Mouse (Mus musculus) heart, embryonic 11.5 days (tissue): ENCODE measurements around the gene Banf2. TPM values are rescaled to one million over a fixed set of nuclear protein-coding genes. Genes with fewer than 3 reads are reported as not detected.
A peak's percentile ranks its signal among the peaks of the same experiment; 100 is the strongest.

Source experiments
- ATAC-seq: fragments of 200-750 bp; cut with Nextera tagmentation; replicated peaks from 2 replicates; pipeline ENCODE4 v1.8.0; 2017; ENCODE audit warnings: moderate library complexity; ENCODE audit not compliant: insufficient number of reproducible peaks, low FRiP score, low TSS enrichment
- H3K27ac ChIP-seq: fragments of 300-500 bp; sonication (generic); 2 replicates; pipeline ENCODE4 v1.5.1; 2014; ENCODE audit warnings: mild to moderate bottlenecking, low read depth, low read length
- H3K27me3 ChIP-seq: fragments of 300-500 bp; sonication (generic); 2 replicates; pipeline ENCODE4 v1.6.1; 2014; ENCODE audit warnings: mild to moderate bottlenecking, low read length, mixed read lengths; ENCODE audit not compliant: control insufficient read depth, insufficient read depth
- H3K36me3 ChIP-seq: fragments of 300-500 bp; sonication (generic); 2 replicates; pipeline ENCODE4 v1.6.1; 2014; ENCODE audit warnings: mild to moderate bottlenecking, low read length, moderate library complexity, mixed read lengths; ENCODE audit not compliant: control insufficient read depth, insufficient read depth
- H3K4me1 ChIP-seq: fragments of 300-500 bp; sonication (generic); 2 replicates; pipeline ENCODE4 v1.6.1; 2014; ENCODE audit warnings: low read length; ENCODE audit not compliant: control insufficient read depth, insufficient read depth
- H3K4me2 ChIP-seq: fragments of 300-500 bp; sonication (generic); 2 replicates; pipeline ENCODE4 v1.6.1; 2014; ENCODE audit warnings: mild to moderate bottlenecking, moderate library complexity
- H3K4me3 ChIP-seq: fragments of 300-500 bp; sonication (generic); 2 replicates; pipeline ENCODE4 v1.5.1; 2014; ENCODE audit warnings: low read depth, low read length
- H3K9ac ChIP-seq: fragments of 300-500 bp; sonication (generic); 2 replicates; pipeline ENCODE4 v1.6.1; 2014; ENCODE audit warnings: mild to moderate bottlenecking, low read depth, low read length, moderate library complexity
- H3K9me3 ChIP-seq: fragments of 300-500 bp; sonication (generic); replicated peaks from 2 replicates; pipeline ENCODE4 v1.6.1; 2016; ENCODE audit warnings: low read length; ENCODE audit not compliant: control insufficient read depth
- WGBS: fragments of 180-500 bp; shearing (Covaris S2); extraction: QIAGEN DNeasy Blood & Tissue Kit; methylation state at CpG from one replicate; pipeline ENCODE4 v1.1.7; 2014; ENCODE audit not compliant: insufficient replicate concordance; 5-methylcytosine and 5-hydroxymethylcytosine counted together
- polyA plus RNA-seq: library from polyadenylated mRNA; unstranded; fragments of >200 nt; fragmentation: Nextera tagmentation; extraction: Ambion mirVana; gene quantifications from 2 replicates; pipeline ENCODE4 v1.2.1, GENCODE M21; 2014

The Banf2 gene
- polyA plus RNA-seq, 1 experiment from 2014 or later, result not detected

DNA sequence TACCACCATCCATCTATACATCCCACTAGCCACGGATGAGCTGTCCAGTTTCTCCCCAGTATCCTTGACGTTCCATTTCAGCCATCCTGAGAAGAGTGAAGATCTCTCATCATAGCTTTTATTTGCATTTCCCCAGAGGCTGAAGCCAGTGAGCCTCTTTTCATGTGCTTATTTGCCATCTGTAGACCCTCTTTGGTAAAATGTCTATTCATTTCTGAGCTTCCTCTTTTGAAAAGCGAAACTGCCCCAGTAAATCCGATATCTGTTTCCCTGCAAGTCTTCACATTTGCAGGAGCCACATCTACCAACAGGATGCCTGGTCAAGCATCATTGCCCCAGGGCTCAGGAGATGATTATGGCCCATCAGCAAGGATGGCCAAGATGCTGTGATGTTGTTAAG, 59.9 kb downstream of the Banf2 start:
- no peak overlapping the region for H3K9ac ChIP-seq
- H3K4me1 ChIP-seq, result no peaks in the 10 kb centered on the region
- peaks cover 13% of the 10 kb centered on the region for H3K27me3 ChIP-seq
- 77% methylated on average over 4 of the region's 4 CpGs for WGBS
- H3K36me3 ChIP-seq, result no peaks in the 10 kb centered on the region
- H3K9me3 ChIP-seq, result no peaks in the 10 kb centered on the region
- H3K27ac ChIP-seq, result no peak overlapping the region
- H3K4me3 ChIP-seq, result no peak overlapping the region
- ATAC-seq, result no peak
- H3K4me2 ChIP-seq, result no peak overlapping the region

- Histone ChIP-seq H3K4me3 (no peak overlapping the region), H3K9ac (no peak overlapping the region), H3K27me3 (peaks cover 9% of the 10 kb centered on the region), H3K27ac (no peak overlapping the region), H3K4me2 (no peak overlapping the region), H3K4me1 (no peaks in the 10 kb centered on the region), H3K9me3 (no peaks in the 10 kb centered on the region), H3K36me3 (no peaks in the 10 kb centered on the region)
- no peak for ATAC-seq
- 83% methylated on average over 1 of the region's 1 CpGs for WGBS
Observed at GRCm38 (mm10) chr2:144094721-144095120, 61.9 kb downstream of the Banf2 start.

DNA sequence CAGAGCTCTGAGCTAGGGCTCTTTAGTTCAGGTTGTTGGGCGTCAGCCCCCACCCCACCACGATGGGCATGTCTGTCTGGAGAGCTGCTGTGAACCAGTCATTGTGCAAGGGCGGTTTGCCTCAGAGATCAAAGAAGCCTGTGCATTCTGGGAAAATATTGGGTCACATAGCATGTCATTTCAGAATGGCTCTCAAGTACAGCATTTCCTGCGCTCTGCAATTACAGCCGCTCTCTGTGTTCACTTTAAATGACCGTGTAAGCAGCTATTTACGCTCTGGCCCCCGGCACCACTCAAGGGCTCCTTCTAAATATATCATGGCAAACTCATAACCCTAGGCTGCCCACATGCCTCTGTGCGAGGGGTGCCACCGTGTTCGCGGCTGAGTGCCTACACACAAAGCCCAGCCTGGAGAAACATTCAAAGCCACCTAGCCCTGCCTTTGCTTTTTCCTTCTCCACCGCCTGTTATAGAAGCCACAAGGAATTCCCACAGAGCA, 68.7 kb downstream of the Banf2 start:
- H3K36me3 ChIP-seq, result no peaks in the 10 kb centered on the region
- 73% methylated on average over 13 of the region's 13 CpGs for whole genome bisulfite sequencing
- H3K9me3 ChIP-seq, result no peaks in the 10 kb centered on the region
- no peak overlapping the region for H3K9ac ChIP-seq
- no peak for ATAC-seq
- H3K4me1 ChIP-seq, result no peaks in the 10 kb centered on the region
- H3K27me3 ChIP-seq, result peaks cover 18% of the 10 kb centered on the region
- H3K27ac ChIP-seq, result no peak overlapping the region
- no peak overlapping the region for H3K4me2 ChIP-seq
- no peak overlapping the region for H3K4me3 ChIP-seq

DNA sequence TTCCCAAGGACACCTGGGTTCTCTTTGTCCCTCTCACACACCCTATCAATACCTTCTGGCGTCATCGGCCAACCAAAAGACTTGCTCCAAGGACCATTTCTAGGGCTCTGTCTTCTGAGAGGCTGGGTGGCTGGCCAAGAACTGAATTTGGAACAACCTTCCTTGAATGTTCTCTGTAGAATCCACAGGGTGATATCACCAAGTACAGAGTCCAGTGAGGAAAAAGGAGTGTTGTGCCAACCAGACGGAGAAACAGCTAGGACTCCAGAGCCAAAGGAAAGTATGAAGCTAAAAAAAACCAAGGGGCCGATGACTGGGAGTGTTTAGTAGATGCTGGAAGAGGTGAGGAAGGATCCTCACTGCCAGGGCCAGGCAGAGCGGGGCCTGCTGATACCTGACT, 74.5 kb downstream of the Banf2 start:
- H3K9me3 ChIP-seq, result no peaks in the 10 kb centered on the region
- no peak overlapping the region for H3K4me2 ChIP-seq
- no peak overlapping the region for H3K4me3 ChIP-seq
- WGBS, result 58% methylated on average over 5 of the region's 5 CpGs
- H3K36me3 ChIP-seq, result no peaks in the 10 kb centered on the region
- no peak overlapping the region for H3K9ac ChIP-seq
- ATAC-seq, result no peak
- no peak overlapping the region for H3K27ac ChIP-seq
- H3K27me3 ChIP-seq, result peaks cover 29% of the 10 kb centered on the region
- peaks cover 16% of the 10 kb centered on the region; the same call in 1 of the 2 replicates for H3K4me1 ChIP-seq

DNA sequence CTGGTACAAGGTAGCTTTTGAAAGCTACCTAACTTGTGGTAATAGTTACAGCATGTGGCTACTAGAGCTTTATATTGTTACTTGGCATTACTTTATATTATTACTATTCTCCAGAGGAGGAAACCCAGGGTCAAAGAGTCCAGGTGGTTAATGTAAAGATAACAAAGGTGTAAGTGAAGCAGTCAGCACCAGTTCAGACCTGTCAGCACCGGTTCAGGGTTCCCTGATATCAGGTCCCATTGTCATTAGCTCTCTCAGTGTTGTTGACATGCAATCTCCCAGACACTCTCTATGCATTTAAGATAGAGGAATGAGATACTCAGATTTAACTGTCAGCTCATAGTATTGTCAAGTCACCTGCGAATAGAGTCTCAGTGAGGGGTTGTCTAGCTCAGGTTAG, 75.0 kb downstream of the Banf2 start:
- H3K4me1 ChIP-seq, result peaks cover 16% of the 10 kb centered on the region; the same call in 1 of the 2 replicates
- no peaks in the 10 kb centered on the region for H3K9me3 ChIP-seq
- H3K27ac ChIP-seq, result peak overlapping the region; percentile 24; the same call in 1 of the 2 replicates
- H3K4me3 ChIP-seq, result no peak overlapping the region
- no peak overlapping the region for H3K9ac ChIP-seq
- ATAC-seq, result peak; percentile 40; the same call in 1 of the 2 replicates
- peaks cover 29% of the 10 kb centered on the region for H3K27me3 ChIP-seq
- WGBS, result 30% methylated on average over 2 of the region's 2 CpGs
- H3K36me3 ChIP-seq, result no peaks in the 10 kb centered on the region
- H3K4me2 ChIP-seq, result no peak overlapping the region

DNA sequence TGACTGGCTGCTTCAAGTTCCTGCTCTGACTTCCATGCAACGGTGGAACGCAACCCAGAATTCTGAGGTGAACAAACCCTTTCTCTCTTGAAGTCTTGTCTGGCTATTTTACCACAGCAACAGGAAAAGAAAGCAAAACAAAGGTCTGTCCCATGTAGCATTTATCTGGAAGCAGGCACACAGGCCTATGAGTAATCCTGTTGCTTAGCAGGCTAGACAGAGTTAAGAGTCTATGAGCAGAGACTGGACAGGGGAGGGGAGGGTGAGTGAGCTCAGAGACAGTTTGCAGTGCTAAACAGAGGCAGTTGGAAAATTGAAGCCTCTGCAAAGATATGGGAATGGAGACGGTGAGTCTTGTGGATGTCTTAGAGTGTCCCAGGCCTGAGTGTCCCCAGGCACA, 75.5 kb downstream of the Banf2 start:
- Histone ChIP-seq H3K4me1 (peaks cover 16% of the 10 kb centered on the region; the same call in 1 of the 2 replicates), H3K27me3 (peaks cover 27% of the 10 kb centered on the region), H3K9ac (no peak overlapping the region), H3K9me3 (no peaks in the 10 kb centered on the region), H3K4me2 (no peak overlapping the region), H3K36me3 (no peaks in the 10 kb centered on the region), H3K27ac (peak overlapping the region; percentile 24; the same call in 1 of the 2 replicates), H3K4me3 (no peak overlapping the region)
- 42% methylated on average over 3 of the region's 3 CpGs for WGBS
- ATAC-seq, result peak; percentile 58; the same call in 1 of the 2 replicates

DNA sequence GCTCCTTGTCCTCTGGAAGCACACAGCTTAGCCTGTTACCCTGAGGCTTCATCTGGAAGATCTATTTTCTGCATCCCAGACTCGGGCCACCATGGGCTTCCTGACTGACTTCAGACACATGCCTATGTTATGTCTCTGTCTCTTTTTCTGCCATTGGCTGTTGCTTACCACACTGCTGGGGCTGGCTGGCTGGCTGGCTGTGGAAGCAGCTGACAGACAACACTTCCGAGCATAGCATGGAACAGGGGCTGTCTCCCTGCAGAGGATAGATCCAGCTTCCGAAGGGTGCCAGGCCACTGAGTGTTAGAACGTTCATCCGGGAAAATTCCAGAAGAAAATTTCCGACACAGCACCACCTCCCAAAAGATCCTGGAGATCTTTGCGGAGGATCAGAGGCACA, 79.1 kb downstream of the Banf2 start:
- peaks cover 14% of the 10 kb centered on the region; the same call in 1 of the 2 replicates for H3K27me3 ChIP-seq
- no peak for ATAC-seq

GRCm38 (mm10) chr2:144112666-144113065, 79.8 kb downstream of the Banf2 start:
- Histone ChIP-seq H3K27me3 (peaks cover 14% of the 10 kb centered on the region; the same call in 1 of the 2 replicates), H3K36me3 (no peaks in the 10 kb centered on the region), H3K4me3 (no peak overlapping the region), H3K4me1 (peaks cover 12% of the 10 kb centered on the region; the same call in 1 of the 2 replicates), H3K9ac (no peak overlapping the region), H3K4me2 (no peak overlapping the region), H3K27ac (no peak overlapping the region), H3K9me3 (no peaks in the 10 kb centered on the region)
- no peak for ATAC-seq
- 76% methylated on average over 5 of the region's 5 CpGs for WGBS

More for the DNA sequence above, 79.1 kb downstream of the Banf2 start:
- 47% methylated on average over 7 of the region's 7 CpGs for WGBS
- no peaks in the 10 kb centered on the region for H3K36me3 ChIP-seq
- H3K4me2 ChIP-seq, result no peak overlapping the region
- no peak overlapping the region for H3K27ac ChIP-seq
- H3K4me1 ChIP-seq, result peaks cover 16% of the 10 kb centered on the region; the same call in 1 of the 2 replicates
- no peak overlapping the region for H3K9ac ChIP-seq
- no peaks in the 10 kb centered on the region for H3K9me3 ChIP-seq
- H3K4me3 ChIP-seq, result no peak overlapping the region

DNA sequence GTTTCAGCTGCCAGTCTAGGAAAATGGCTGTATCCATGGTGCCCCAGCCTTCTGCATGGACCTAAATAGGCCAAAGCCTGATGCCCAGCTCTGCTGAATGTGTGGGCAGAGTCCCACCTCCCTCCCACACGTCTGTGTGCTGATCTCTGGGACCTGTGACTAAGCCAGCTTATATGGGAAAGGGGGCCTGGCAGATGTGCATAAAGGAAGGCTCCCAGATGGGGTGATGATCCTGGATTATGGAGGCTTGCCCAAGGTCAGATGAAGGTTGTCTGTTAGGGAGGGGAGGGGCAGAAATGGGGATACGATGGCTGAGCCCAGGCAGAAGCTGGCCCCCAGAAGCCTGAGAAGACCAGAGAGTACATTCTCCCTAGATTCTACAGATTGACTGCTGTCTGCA, 85.2 kb downstream of the Banf2 start:
- Histone ChIP-seq H3K9me3 (no peaks in the 10 kb centered on the region), H3K36me3 (no peaks in the 10 kb centered on the region), H3K9ac (no peak overlapping the region), H3K27me3 (0 out of 2 replicates have a peak, but pooled peaks cover 4% of the 10 kb centered on the region), H3K27ac (no peak overlapping the region), H3K4me1 (no peaks in the 10 kb centered on the region), H3K4me2 (no peak overlapping the region), H3K4me3 (no peak overlapping the region)
- ATAC-seq, result no peak
- 64% methylated on average over 2 of the region's 2 CpGs for WGBS
